Mouse (Mus musculus) large intestine, adult 2 months (tissue): ENCODE data around the gene Kcnip2. TPM values are rescaled to one million over a fixed set of nuclear protein-coding genes. Genes with fewer than 3 reads are reported as not detected.
A peak's percentile ranks its signal among the peaks of the same experiment; 100 is the strongest.

Experiments used
- DNase-seq: peaks from one replicate; pipeline ENCODE4 v3.0.0-alpha.2; 2012; ENCODE audit warnings: low read depth, low spot score
- WGBS: fragments of 180-500 bp; shearing (Covaris S2); methylation state at CpG from one replicate; pipeline ENCODE4 v1.1.7; 2018; 5-methylcytosine and 5-hydroxymethylcytosine counted together
- polyA plus RNA-seq: library from polyadenylated mRNA; depleted of rRNA; stranded (reverse); fragments of >200 nt; gene quantifications from 2 replicates; pipeline ENCODE4 v1.2.3, GENCODE M21; 2012

Kcnip2 gene
- polyA plus RNA-seq, 1 experiment = 12.6 TPM

DNA sequence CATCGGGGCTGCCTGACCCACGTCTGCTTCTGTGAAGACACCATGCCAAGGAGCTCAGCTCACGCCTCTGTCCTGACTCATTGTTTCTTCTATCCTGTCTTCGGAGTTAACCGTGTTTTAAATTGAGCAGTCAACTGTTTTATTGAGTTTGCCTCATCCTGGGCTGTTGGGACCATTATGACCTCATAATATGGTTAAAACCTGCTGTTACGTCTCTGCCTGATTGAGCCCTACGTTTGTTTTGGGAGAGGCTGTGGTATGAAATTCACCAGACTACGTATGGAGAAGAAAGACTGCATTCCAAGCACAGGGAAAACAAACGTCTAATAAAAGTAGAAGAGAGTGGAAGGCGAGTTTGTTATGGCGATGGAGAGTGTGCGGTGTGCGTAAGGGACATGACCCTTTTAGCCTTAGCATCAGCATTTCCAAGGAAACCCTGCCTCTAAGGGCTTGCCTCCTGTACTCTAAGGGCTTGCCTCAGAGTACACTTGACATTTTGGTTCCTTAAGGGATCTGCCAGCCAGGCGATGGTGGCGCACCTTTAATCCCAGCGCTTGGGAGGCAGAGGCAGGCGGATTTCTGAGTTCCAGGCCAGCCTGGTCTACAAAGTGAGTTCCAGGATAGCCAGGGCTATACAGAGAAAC is 31.8 kb downstream of the Kcnip2 start:
- no peak for DNase-seq
- 24% methylated on average over 17 of the region's 17 CpGs for WGBS

DNA sequence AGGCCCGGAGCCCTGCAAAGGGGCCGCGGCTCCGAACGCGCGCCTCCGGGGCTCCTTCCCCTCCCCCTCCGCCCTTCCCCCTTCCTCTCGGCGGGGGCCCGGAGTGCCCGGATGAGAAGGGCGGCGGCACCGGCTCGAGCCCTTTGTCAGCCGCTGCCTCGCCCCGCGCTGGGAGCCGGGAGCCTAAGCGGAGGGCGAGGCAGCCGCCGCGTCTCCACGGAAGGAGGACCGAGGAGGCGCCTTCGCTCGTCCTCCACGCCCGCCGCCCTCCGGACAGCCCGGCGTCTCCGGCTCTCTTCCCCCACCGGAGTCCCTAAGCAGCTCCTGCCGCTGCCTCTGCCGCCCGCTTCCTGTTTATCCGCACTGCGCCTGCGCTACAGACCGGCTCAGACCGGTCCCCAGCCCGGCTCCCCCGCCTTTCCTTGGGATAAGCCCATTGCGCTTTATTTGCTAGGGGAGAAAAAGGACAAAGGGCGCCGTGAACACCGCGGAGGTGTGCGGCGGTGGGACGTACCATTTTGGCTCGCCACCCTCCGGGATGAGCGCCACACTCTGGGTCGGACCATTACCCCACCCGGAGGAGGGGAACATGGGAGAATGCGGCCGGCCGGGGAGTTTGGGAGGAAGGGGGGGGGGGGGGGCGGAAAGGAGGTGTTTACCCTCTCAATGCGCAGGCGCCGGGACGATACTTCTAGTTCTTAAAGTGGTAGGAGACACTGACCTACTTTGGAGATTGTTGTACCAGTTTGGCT is 32.5 kb downstream of the Kcnip2 start, which contains the start of gene Mgea5:
Mgea5 (minus strand) TSS at position 657 of the 752 bp plus-strand sequence.
- peak; percentile 89 for DNase-seq
- WGBS = under 1% methylated on average over 66 of the region's 71 CpGs

DNA sequence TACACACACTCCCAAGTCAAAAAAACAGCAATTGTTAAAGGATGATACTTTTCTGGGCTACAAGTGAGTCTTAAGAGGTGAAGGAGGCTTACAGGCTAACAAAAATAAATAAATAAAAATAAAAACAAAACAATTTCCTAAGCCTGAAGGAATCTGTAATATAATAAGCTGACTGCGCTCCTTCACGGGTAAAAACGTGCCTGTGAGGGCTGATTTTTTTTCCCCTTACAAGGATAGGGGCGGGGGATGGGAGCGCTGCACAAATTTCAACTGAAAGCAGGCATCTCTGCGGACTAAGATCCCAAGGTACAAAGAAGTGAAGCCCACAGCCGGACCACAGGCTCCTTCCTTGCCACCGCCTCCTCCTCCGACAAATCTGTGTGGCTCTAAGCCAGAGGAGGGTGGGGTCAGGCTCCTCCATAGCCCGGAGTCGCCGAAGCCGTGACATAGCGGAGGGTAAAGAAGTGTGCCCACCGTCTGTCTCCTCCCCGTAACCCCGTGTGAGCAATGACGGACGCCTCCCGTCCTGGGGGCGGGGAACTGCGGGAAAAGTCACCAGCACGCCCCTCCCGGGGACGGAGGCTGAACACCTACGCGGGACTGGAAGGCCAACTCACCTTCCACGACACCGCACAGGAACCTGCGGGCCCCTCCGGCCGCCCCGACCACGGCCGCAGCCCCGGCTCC is 33.4 kb downstream of the Kcnip2 start:
- WGBS = under 1% methylated on average over 36 of the region's 36 CpGs
- DNase-seq = peak; percentile 51

GRCm38 (mm10) chr19:45781676-45782075 is 34.2 kb downstream of the Kcnip2 start:
- WGBS = 35% methylated on average over 8 of the region's 8 CpGs

DNA sequence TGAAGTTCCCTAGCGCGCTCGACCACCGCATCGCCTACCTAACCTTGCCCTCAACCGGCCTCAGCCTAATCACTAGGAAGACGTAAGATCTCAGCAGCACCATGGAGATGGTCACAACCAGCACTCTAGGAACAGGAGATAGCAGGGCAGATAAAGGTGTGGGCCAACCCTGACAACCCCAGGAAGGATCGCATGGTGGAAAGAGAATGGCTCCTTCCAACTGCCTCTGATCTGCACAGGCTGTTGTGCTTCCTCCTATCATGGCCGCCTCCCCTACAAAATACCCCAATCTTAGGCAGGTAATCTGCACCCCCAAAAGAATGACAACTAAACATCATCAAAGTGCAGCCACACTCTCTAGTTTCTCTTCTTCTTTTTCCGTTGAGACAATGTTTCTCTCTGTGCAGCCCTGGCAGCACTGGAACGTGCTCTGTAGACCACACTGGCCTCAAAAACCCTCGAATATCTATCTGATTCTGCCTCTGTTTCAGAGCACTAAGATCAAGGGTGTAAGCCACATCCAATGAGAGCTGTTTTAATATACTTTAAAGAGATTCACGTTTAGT is 35.4 kb downstream of the Kcnip2 start:
- 70% methylated on average over 13 of the region's 13 CpGs for WGBS
- DNase-seq = no peak

More at GRCm38 (mm10) chr19:45781676-45782075, 34.2 kb downstream of the Kcnip2 start:
- no peak for DNase-seq

GRCm38 (mm10) chr19:45775486-45775885 is 40.4 kb downstream of the Kcnip2 start:
- 73% methylated on average over 2 of the region's 2 CpGs for WGBS
- DNase-seq = no peak

GRCm38 (mm10) chr19:45771501-45771900 is 44.4 kb downstream of the Kcnip2 start:
- 85% methylated on average over 5 of the region's 5 CpGs for WGBS
- DNase-seq = no peak

- DNase-seq = no peak
- WGBS = 71% methylated on average over 3 of the region's 3 CpGs
Observed at GRCm38 (mm10) chr19:45760810-45761209, 55.1 kb downstream of the Kcnip2 start.

DNA sequence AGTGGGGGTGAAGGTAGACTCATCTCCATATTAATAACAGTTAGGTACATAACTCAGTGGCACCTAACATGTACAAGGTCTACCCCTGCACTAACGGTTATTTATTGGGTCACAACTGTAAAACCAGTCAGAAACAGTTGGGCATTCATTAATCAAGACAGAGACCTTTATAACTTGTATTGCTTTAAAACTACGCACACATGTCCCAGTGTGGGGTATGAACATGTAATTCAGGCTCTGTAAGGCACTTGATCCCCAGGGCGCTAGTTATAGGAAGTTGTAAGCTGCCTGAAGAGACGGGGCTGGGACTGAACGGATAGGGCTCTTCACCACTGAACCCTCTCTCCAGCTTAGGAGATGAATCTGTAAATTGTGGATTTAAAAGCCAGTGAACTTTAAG is 57.2 kb downstream of the Kcnip2 start:
- DNase-seq = no peak
- 84% methylated on average over 5 of the region's 5 CpGs for WGBS

DNA sequence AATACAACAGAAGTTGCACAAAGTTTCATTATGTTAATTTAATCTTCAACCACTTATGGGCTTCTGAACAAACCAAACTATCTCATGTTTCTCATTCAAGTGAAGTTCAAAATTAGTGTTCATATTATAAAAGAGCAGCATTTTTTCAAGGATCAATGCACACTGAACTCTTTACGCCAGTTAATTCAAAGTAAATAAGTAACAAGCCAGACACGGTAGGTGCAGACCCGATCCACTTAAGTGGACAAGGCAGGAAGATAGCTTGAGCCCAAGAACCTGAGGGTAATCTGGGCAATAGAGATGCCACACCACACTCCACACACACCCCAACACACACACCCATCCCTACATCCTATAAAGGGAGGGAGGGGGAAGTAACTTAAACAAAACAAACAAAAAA is 62.3 kb downstream of the Kcnip2 start:
- DNase-seq = no peak
- WGBS = 70% methylated on average over 3 of the region's 3 CpGs

DNA sequence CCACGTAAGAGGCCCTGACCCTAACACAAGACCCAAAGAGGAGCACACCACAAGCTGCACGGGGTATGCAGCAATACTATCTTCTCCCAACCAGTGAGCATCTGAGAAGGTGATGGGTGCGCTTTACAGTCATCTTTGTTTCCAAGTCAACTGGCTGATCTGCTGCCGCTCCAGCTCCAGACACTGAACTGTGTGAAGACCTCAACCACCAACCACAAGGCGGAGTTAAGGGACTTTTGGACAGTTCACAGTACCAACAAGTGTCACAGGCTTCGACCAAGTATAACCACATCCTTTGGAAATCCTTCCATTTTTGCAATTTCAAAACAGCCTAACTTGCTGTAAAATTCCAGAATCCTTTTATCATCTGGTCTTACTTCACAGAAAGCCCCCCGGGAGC is 64.0 kb downstream of the Kcnip2 start:
- 85% methylated on average over 7 of the region's 7 CpGs for WGBS
- DNase-seq = no peak

DNA sequence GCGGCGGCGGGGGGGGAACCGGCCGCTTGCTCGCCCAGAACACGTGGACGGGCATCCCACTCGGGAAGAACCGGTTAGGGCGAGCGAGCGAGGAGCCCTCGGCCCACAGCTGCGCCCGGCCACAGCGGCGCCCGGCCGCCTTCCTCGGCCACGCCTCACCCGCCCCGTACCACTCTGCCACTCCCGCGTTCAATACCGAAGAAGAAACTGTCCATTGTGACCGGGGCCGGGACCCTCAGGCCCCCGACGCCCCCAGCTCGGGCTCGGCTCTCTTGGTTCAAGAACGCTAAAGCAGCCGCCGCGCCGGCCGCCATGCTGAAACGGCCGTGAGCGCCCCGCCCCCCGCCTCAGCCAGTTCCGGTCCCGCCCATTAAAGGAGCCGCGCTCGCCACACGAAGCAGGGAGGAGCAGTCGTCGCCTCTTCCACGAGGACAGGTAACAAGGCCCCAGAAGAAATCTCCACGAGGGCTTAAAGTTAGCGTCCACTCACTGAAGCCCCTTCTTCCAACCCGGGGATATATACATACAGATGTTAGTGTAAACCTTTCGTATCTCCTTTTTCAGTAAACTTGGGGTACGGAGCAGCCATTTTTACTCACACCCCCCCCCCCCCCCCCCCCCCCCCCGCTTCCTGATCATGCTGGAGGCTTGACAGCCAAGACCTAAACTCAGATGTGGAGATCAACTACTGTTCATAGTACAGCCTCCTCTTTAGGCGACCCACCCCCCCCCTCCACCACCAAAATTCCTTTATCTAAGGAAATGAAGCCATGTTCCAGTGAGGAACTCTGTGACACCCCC is 66.4 kb downstream of the Kcnip2 start, which contains the start of gene Npm3:
Npm3 (minus strand) TSS at position 349 of the 801 bp plus-strand sequence.
- under 1% methylated on average over 59 of the region's 60 CpGs for WGBS
- DNase-seq = peak; percentile 56

GRCm38 (mm10) chr19:45748691-45749242 is 67.1 kb downstream of the Kcnip2 start:
- DNase-seq = no peak
- under 1% methylated on average over 33 of the region's 33 CpGs for WGBS

DNA sequence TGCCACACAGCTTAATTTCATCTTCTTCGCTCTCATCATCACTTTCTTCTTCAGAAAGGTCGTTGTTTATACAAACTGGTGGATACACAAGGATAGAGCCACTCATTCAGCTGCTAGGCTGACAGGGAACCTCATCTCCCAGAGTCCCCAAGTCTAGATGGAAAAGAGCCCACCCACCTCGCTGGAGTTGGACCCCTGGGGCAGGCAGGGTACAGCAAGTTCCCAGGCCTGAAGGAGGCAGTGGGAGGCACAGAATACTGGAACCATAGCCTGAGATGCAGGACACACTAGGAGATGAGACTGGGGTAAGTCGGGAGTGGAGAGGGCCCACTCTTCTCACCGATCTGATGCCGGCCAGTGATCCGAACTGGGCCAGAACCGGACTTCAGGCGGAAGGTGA is 67.7 kb downstream of the Kcnip2 start:
- 37% methylated on average over 9 of the region's 9 CpGs for WGBS
- DNase-seq = no peak

DNA sequence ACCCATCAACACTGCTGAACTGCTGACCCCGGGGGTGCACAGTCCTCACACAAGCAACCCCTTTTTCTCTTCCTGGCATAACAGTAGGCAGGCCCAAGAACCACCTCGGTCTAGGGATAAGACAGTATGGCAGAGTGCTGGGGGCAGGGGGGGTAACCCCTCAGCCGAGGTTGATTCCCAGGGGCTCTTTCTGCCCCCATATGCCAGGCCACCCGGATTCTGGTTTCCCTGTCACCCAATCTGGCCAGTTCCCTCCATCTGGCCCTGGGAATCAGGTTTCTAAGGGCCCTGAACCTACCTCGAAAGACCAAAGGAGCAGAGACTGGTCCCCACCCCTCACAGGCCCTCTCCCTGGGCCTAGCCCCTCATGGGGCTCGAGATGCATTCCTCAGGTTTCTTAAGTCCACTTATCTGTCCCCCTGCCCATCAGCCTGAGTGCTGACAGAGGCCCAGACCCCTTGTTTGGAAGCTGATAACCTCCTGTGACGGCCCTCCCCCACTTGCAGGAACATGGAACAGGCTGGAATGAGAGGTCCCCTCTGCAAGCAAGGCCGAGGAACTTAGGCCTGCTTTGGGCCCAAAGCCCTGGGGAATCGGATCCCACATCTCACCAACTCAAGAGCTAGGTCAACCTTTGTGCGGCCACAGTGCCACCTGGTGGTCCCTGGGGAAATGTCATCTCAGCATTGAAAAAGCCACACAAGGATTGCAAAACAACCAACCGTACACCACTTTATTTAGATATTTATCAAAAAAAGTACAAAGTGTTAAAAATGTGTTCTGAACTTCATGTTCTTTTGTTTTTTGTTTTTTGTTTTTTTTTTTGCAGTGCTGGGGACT is 68.6 kb downstream of the Kcnip2 start:
- peak; percentile 63 for DNase-seq
- WGBS = 40% methylated on average over 11 of the region's 11 CpGs

DNA sequence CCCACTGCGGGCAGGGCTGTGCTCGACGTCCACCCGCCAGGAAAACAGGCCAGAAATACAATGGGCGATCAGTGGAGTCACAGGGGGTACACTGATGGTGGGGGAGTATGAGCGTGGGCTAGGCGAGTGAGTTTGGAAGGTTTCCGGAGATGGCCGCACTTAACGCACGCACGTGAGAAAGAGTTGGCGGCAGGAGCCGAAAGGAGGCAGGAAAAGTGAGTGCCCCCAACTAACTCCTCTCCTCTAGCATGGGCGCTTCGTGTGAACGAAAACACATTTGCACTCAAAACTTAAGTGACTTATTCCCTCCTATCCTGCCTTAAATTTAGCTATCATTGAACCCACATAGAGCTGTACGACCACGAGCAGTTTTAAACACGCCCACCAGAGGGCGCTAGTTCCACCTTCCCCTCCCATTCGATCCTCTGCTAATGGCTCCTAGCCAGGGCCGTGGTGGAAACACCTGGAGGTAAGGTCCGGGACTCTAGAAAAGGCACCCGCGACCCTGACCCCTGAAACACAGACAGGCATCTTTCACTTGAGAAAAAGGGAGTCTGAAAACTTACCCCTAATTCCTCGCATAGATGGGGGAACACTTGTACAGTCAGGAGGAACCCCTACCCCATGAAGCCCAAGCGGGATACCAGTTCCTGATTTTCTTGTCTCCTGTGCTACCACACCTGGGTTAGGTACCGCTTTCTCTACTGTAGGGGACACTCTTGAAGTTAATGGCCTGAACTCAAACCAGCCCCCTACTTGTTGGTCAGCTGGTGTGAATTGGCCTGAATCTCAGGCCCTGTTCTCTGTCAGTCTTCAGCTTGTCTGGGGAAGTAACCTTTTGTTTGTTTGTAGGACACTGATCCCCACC is 69.5 kb downstream of the Kcnip2 start:
- peak; percentile 38 for DNase-seq
- 21% methylated on average over 29 of the region's 29 CpGs for WGBS
